Mouse (Mus musculus) megakaryocyte, embryonic 14.5 days (primary cell): Measurements from ENCODE around the gene Arl2.

ENCODE experiments used
- FLI1 ChIP-seq: IDR thresholded peaks from 2 replicates; pipeline ENCODE4 v1.6.1; 2012; ENCODE audit warnings: low read length, inconsistent platforms, mixed read lengths
- GATA1 ChIP-seq: IDR thresholded peaks from 3 replicates; pipeline ENCODE4 v1.6.1; 2012; ENCODE audit warnings: mixed read lengths, low read length, inconsistent platforms, borderline replicate concordance

DNA sequence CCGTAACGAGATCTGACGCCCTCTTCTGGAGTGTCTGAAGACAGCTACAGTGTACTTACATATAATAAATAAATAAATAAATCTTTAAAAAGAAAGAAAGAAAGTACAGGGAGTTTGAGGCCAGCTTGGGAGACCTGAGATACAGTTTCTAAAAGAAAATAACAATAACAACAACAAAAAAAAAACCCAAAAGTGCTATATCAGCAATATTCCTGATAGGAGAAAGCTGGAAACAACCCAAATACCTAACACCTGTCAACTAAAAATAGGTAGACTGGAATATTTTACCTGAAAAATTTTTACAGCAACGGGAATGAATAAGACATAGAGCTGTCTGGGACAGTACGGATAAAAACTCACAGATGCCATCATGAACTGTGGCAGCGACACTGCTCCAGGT, 37.4 kb upstream of the Arl2 start:
- TF ChIP-seq GATA1 (no peak), FLI1 (no peak)
